20 mouse cellular contexts compared by ENCODE assay signal in genomic region chr7:27423556-27424326, GRCm38 (mm10). TPM values are rescaled to one million over a fixed set of nuclear protein-coding genes. Genes with fewer than 3 reads are reported as not detected.
DNase-seq lines count a peak whose midpoint lies in the region; ATAC-seq lines count a peak whose summit lies in the region.
"Had no signal": no experiment of that assay in that cellular context is flagged by ENCODE, and none has a peak within 500 bp of the region (broad histone marks: within the 10 kb centered on the region; RNA-seq: fewer than 3 reads in every experiment).

No protein-coding gene starts in this region.

- no peak for ATAC-seq in megakaryocyte, adult 5-6 weeks (ENCODE audit: poor library complexity, severe bottlenecking)
- ATAC-seq in midbrain, embryonic 15.5 days (replicated peaks) = no peak
- ATAC-seq: activated CD4-positive, CD25-positive, alpha-beta regulatory T cell, adult 4 months; forebrain, embryonic 13.5 days; forebrain, postnatal 0 days; Patski had no signal

- peaks cover 25% of the 10 kb centered on the region for H3K27me3 ChIP-seq in megakaryocyte, embryonic 14.5 days (replicated peaks)
- H3K27me3 ChIP-seq in midbrain, embryonic 15.5 days (replicated peaks) = no peaks in the 10 kb centered on the region
- H3K27me3 ChIP-seq: heart, embryonic 13.5 days; hindbrain, embryonic 15.5 days had no signal

- peak; percentile 49 to 59 for DNase-seq in cerebellum, postnatal 25 days
- no peak for DNase-seq in cerebellum, postnatal 36 days
- peak; percentile 43 to 71 for DNase-seq in layer of hippocampus, adult 18-20 months (ENCODE audit: low spot score in 2 of 2)
- no peak for DNase-seq in layer of hippocampus, postnatal 36 days
- DNase-seq: adrenal gland, postnatal 14 days; cerebellum, adult 11 months; cerebellum, adult 9-10 months; forebrain, postnatal 0 days; gastrocnemius, postnatal 36 days; heart, adult 11 months; heart, postnatal 36 days had no signal

- no peak overlapping the region for H3K9ac ChIP-seq in midbrain, embryonic 15.5 days
- H3K9ac ChIP-seq: forebrain, embryonic 13.5 days; forebrain, postnatal 0 days; heart, embryonic 13.5 days; hindbrain, embryonic 15.5 days had no signal

- H3K36me3 ChIP-seq in megakaryocyte, embryonic 14.5 days (replicated peaks; ENCODE audit: low read length) = no peaks in the 10 kb centered on the region
- H3K36me3 ChIP-seq in midbrain, embryonic 15.5 days (replicated peaks) = peaks cover 25% of the 10 kb centered on the region; the same call in 1 of the 2 replicates
- H3K36me3 ChIP-seq: heart, embryonic 13.5 days had no signal

- peak overlapping the region; percentile 5 for H3K4me3 ChIP-seq in megakaryocyte, embryonic 14.5 days (replicated peaks)
- H3K4me3 ChIP-seq in midbrain, embryonic 15.5 days = no peak overlapping the region
- H3K4me3 ChIP-seq: forebrain, embryonic 13.5 days; heart, embryonic 13.5 days; hindbrain, embryonic 15.5 days had no signal

- 85% methylated on average over 12 of the region's 12 CpGs for WGBS in midbrain, embryonic 15.5 days

- no peaks in the 10 kb centered on the region for H3K4me1 ChIP-seq in megakaryocyte, embryonic 14.5 days
- no peaks in the 10 kb centered on the region for H3K4me1 ChIP-seq in midbrain, embryonic 15.5 days
- H3K4me1 ChIP-seq: forebrain, embryonic 13.5 days; heart, embryonic 13.5 days; hindbrain, embryonic 15.5 days had no signal

- no peak overlapping the region for H3K4me2 ChIP-seq in midbrain, embryonic 15.5 days
- H3K4me2 ChIP-seq: forebrain, embryonic 13.5 days; heart, embryonic 13.5 days; hindbrain, embryonic 15.5 days had no signal

- peaks cover 11% of the 10 kb centered on the region for H3K9me3 ChIP-seq in megakaryocyte, embryonic 14.5 days
- H3K9me3 ChIP-seq in midbrain, embryonic 15.5 days = no peaks in the 10 kb centered on the region
- H3K9me3 ChIP-seq: hindbrain, embryonic 15.5 days had no signal

- H3K27ac ChIP-seq in midbrain, embryonic 15.5 days = no peak overlapping the region
- H3K27ac ChIP-seq: forebrain, embryonic 13.5 days; heart, embryonic 13.5 days; hindbrain, embryonic 15.5 days had no signal

RNA-seq across cellular contexts. Expression of gene Sptbn4, which starts 23.7 kb away (rescaled TPM):
- 100 to 1,000 TPM; 130 to 133 TPM for total RNA-seq in layer of hippocampus, adult 18-20 months (2021)
- total RNA-seq in layer of hippocampus, postnatal 36 days (2021) = 100 to 1,000 TPM; 132 to 146 TPM
- 0.27 and 0.45 TPM in 2 replicates for polyA plus RNA-seq in megakaryocyte, embryonic 14.5 days (2012; ENCODE audit: insufficient read depth, low replicate concordance)
- 0.13 and 0.32 TPM in 2 replicates for total RNA-seq in megakaryocyte, adult 5-6 weeks (2015)
- 0.07 and 0.20 TPM in 2 replicates for total RNA-seq in megakaryocyte, adult 5-6 weeks (2017)
- polyA plus RNA-seq in midbrain, embryonic 15.5 days (2015; fragmentation: Nextera tagmentation; extraction: Ambion mirVana) = 4.0 and 4.4 TPM in 2 replicates
- total RNA-seq: gastrocnemius, adult 8-10 months had no signal

RNA-seq across cellular contexts. Expression of gene Blvrb, which starts 24.0 kb away (rescaled TPM):
- 10 to 100 TPM; 18.5 to 20.1 TPM for total RNA-seq in layer of hippocampus, adult 18-20 months (2021)
- 10 to 100 TPM; 16.0 to 20.0 TPM for total RNA-seq in layer of hippocampus, postnatal 36 days (2021)
- 330 and 332 TPM in 2 replicates for polyA plus RNA-seq in megakaryocyte, embryonic 14.5 days (2012; ENCODE audit: insufficient read depth, low replicate concordance)
- total RNA-seq in megakaryocyte, adult 5-6 weeks (2015) = 35.3 and 42.0 TPM in 2 replicates
- 15.5 and 16.2 TPM in 2 replicates for total RNA-seq in megakaryocyte, adult 5-6 weeks (2017)
- polyA plus RNA-seq in midbrain, embryonic 15.5 days (2015; fragmentation: Nextera tagmentation; extraction: Ambion mirVana) = 17.9 and 19.5 TPM in 2 replicates

RNA-seq across cellular contexts. Expression of gene Sertad3, which starts 49.8 kb away (rescaled TPM):
- total RNA-seq in layer of hippocampus, adult 18-20 months (2021) = 1 to 10 TPM; 4.2 to 5.1 TPM
- total RNA-seq in layer of hippocampus, postnatal 36 days (2021) = 1 to 10 TPM; 2.7 to 4.0 TPM
- 28.2 and 88.9 TPM in 2 replicates for polyA plus RNA-seq in megakaryocyte, embryonic 14.5 days (2012; ENCODE audit: insufficient read depth, low replicate concordance)
- 5.8 and 7.8 TPM in 2 replicates for total RNA-seq in megakaryocyte, adult 5-6 weeks (2015)
- total RNA-seq in megakaryocyte, adult 5-6 weeks (2017) = 11.1 and 11.6 TPM in 2 replicates
- 7.9 and 9.9 TPM in 2 replicates for polyA plus RNA-seq in midbrain, embryonic 15.5 days (2015; fragmentation: Nextera tagmentation; extraction: Ambion mirVana)

Comparison
In these comparisons a context has a peak if more than half of its experiments do, and no peak if none do; other contexts are left out.
1. DNase-seq: peak in cerebellum, postnatal 25 days (2 of 2) and layer of hippocampus, adult 18-20 months (2 of 2); none in cerebellum, postnatal 36 days (0 of 2) and layer of hippocampus, postnatal 36 days (0 of 2).
2. RNA of gene Sptbn4, which starts 23.7 kb away (total RNA-seq): 132 to 146 TPM in layer of hippocampus, postnatal 36 days and 130 to 133 TPM in layer of hippocampus, adult 18-20 months; 0.07 to 0.32 TPM in megakaryocyte, adult 5-6 weeks; every median in the first group is over 10 times any median in the second.